Mouse (Mus musculus) midbrain, embryonic 13.5 days (tissue): ENCODE results near the gene Enthd1. TPM values are rescaled to one million over a fixed set of nuclear protein-coding genes. Genes with fewer than 3 reads are reported as not detected.
"Not testable (repeated sequence)": the region's sequence is repeated elsewhere in the genome, so short reads cannot be mapped to it uniquely, and the experiment has no call there.

Source experiments
- ATAC-seq: fragments of 200-750 bp; cut with Nextera tagmentation; 2 replicates; pipeline ENCODE4 v1.8.0; 2017; ENCODE audit warnings: mild to moderate bottlenecking, moderate TSS enrichment, moderate library complexity
- H3K27ac ChIP-seq: fragments of 300-500 bp; sonication (generic); 2 replicates; pipeline ENCODE4 v1.5.1; 2015; ENCODE audit warnings: inconsistent platforms, mild to moderate bottlenecking, moderate library complexity
- H3K27me3 ChIP-seq: fragments of 300-500 bp; sonication (generic); 2 replicates; pipeline ENCODE4 v1.6.1; 2015; ENCODE audit warnings: mild to moderate bottlenecking, inconsistent platforms
- H3K36me3 ChIP-seq: fragments of 300-500 bp; sonication (generic); 2 replicates; pipeline ENCODE4 v1.6.1; 2015; ENCODE audit warnings: mild to moderate bottlenecking, inconsistent platforms
- H3K4me1 ChIP-seq: fragments of 300-500 bp; sonication (generic); replicated peaks from 2 replicates; pipeline ENCODE4 v1.6.1; 2015; ENCODE audit warnings: inconsistent platforms
- H3K4me2 ChIP-seq: fragments of 300-500 bp; sonication (generic); replicated peaks from 2 replicates; pipeline ENCODE4 v1.6.1; 2015; ENCODE audit warnings: moderate library complexity, mild to moderate bottlenecking, inconsistent platforms
- H3K4me3 ChIP-seq: fragments of 300-500 bp; sonication (generic); replicated peaks from 2 replicates; pipeline ENCODE4 v1.5.1; 2015; ENCODE audit warnings: mild to moderate bottlenecking, inconsistent platforms
- H3K9ac ChIP-seq: fragments of 300-500 bp; sonication (generic); replicated peaks from 2 replicates; pipeline ENCODE4 v1.6.1; 2015; ENCODE audit warnings: mild to moderate bottlenecking, inconsistent platforms
- H3K9me3 ChIP-seq: fragments of 300-500 bp; sonication (generic); 2 replicates; pipeline ENCODE4 v1.6.1; 2016; ENCODE audit warnings: mild to moderate bottlenecking, inconsistent platforms
- WGBS: fragments of 180-500 bp; shearing (Covaris S2); methylation state at CpG from one replicate; pipeline ENCODE4 v1.1.7; 2015; 5-methylcytosine and 5-hydroxymethylcytosine counted together
- polyA plus RNA-seq: library from polyadenylated mRNA; unstranded; fragments of >200 nt; fragmentation: Nextera tagmentation; extraction: Ambion mirVana; gene quantifications from 2 replicates; pipeline ENCODE4 v1.2.1, GENCODE M21; 2015

The Enthd1 gene
- polyA plus RNA-seq, 1 experiment from 2014 or later, result not detected

DNA sequence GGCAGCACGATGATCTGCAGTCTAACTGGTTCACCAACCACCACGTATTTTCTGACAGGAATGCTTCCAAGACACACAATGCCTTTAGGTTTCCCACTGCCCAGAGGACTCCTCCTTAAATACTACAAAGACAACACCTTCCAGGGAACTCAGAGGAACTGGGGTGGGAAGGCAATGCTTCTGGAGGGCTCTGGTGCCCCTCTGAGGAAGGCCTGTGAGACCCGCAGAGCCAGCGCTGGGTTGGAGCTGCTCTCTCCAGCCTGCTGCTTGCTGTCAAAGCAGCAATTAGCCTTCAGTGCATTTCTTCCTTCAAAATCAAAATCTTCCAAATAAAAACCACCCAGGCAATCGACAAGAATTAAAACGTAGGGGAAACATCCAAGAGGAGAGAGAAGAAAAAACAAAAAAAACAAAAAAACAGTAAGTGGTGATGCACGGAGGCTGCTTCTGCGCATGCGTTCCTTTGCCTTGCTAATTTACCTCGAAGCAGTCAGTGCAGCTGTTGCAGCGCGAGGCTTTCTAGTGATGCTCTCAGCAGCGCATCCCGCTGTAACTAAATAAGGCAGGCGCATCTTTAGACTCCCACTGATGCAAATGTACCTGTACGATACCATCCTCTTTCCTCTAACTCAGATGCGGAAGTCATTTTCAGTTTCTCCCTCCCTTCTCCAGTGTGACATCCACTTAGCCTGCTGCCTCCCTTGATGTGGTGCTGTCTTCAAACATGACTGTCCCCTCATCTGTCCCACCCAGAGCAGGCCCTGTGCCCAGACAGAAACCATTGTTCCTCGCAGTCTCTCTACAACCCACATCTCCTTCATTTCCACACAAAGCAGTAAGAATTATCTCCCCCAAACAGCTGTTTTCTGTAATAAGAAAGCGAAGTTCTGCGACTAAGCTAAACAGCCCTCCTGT, 34.7 kb downstream of the Enthd1 start:
- peak overlapping the region; percentile 46; the same call in 1 of the 2 replicates for H3K9ac ChIP-seq
- ATAC-seq, result 0 out of 2 replicates have a peak, but pooled peaks have one; percentile 65
- no peak overlapping the region for H3K4me3 ChIP-seq
- 30% methylated on average over 20 of the region's 20 CpGs for WGBS
- peak overlapping the region; percentile 70 for H3K27ac ChIP-seq
- H3K36me3 ChIP-seq, result no peaks in the 10 kb centered on the region
- H3K9me3 ChIP-seq, result no peaks in the 10 kb centered on the region
- H3K4me2 ChIP-seq, result peak overlapping the region; percentile 27
- H3K4me1 ChIP-seq, result peaks cover 12% of the 10 kb centered on the region
- H3K27me3 ChIP-seq, result no peaks in the 10 kb centered on the region

- Histone ChIP-seq H3K9ac (no peak overlapping the region), H3K27ac (no peak overlapping the region), H3K36me3 (no peaks in the 10 kb centered on the region), H3K4me3 (no peak overlapping the region), H3K4me1 (peaks cover 15% of the 10 kb centered on the region), H3K4me2 (no peak overlapping the region), H3K9me3 (no peaks in the 10 kb centered on the region), H3K27me3 (no peaks in the 10 kb centered on the region)
- 66% methylated on average over 10 of the region's 10 CpGs for WGBS
- ATAC-seq, result no peak
Observed at GRCm38 (mm10) chr15:80521661-80522388, 43.1 kb downstream of the Enthd1 start.

DNA sequence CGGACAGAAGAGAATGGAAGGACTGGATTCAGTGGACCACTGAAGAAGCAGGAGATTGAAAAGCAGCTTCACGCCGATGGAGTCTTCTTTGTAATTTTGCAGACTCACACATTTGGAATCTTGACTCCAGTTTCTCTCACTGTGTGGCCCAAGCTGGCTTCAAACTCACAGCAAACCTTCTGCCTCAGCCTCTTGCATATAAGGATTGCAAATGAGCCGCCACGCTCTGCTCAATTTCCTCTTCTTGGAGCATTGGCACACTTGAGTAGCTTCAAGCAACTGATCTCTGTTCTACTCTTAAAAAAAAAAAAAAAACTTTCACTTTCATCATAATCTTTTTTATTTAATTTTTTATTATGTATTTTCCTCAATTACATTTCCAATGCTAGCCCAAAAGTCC, 45.0 kb downstream of the Enthd1 start:
- 94% methylated on average over 5 of the region's 5 CpGs for WGBS
- Histone ChIP-seq H3K27me3 (no peaks in the 10 kb centered on the region), H3K36me3 (no peaks in the 10 kb centered on the region), H3K4me1 (peaks cover 15% of the 10 kb centered on the region), H3K9me3 (no peaks in the 10 kb centered on the region), H3K27ac (no peak overlapping the region), H3K9ac (no peak overlapping the region), H3K4me2 (no peak overlapping the region), H3K4me3 (no peak overlapping the region)
- ATAC-seq, result no peak

DNA sequence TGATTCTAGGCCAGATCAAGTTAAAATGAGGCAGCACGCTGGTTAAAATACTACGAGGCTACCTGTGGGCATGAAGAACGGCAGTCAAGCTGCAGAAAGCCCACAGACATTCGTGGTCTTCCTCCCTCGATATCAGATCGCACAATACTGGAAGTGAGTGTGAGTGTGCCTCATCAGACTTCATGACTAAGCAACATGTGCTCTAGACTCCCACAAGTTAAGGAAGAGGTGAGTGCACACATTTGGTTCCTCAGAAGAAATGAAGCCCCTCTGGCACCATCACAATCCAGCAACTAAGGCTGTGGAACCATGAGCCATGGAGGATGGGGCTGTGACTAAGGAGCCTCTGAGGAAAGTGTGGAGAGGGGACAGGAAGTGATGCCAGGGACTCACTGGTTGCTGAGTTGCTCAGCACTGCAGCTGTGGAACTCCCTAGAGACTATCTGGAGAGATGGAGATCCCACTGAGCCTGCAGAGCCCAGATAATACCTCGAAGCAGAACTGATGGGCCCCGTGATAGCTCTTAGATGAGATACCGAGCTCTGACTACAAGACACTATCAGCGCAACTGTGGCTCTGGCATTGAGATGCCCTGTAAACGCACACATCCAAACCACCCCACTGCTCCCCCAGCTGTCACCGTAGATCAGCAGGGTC, 46.3 kb downstream of the Enthd1 start:
- Histone ChIP-seq H3K27ac (peak overlapping the region; percentile 71), H3K9ac (0 out of 2 replicates have a peak overlapping the region, but pooled peaks have one; percentile 2), H3K36me3 (no peaks in the 10 kb centered on the region), H3K4me3 (no peak overlapping the region), H3K27me3 (no peaks in the 10 kb centered on the region), H3K9me3 (no peaks in the 10 kb centered on the region), H3K4me2 (no peak overlapping the region), H3K4me1 (peaks cover 15% of the 10 kb centered on the region)
- ATAC-seq, result no peak
- WGBS, result 90% methylated on average over 12 of the region's 12 CpGs

DNA sequence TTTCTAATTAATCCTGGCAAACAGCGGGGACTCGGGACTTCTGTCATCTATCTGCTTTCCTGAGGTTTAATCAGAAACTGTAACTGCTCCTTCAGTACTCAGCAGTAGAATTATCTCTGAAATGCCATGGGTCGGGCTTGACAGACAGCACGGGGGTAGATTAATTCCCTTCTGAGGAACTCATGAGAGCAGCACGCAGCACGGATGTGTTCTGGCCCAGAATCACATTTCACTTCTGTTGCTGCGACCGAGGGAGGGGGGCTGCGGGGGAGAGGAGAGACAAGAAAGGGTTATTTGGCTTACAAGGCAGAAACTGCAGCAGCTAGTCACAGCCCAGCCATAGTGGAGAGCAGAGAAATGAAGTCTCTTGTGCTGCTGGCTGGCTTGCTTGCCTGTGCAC, 47.0 kb downstream of the Enthd1 start:
- H3K4me3 ChIP-seq, result no peak overlapping the region
- WGBS, result 39% methylated on average over 9 of the region's 9 CpGs
- no peaks in the 10 kb centered on the region for H3K27me3 ChIP-seq
- H3K27ac ChIP-seq, result peak overlapping the region; percentile 71
- no peak overlapping the region for H3K4me2 ChIP-seq
- 0 out of 2 replicates have a peak overlapping the region, but pooled peaks have one; percentile 2 for H3K9ac ChIP-seq
- H3K9me3 ChIP-seq, result no peaks in the 10 kb centered on the region
- no peaks in the 10 kb centered on the region for H3K36me3 ChIP-seq
- ATAC-seq, result peak; percentile 79
- peaks cover 15% of the 10 kb centered on the region for H3K4me1 ChIP-seq

- Histone ChIP-seq H3K27me3 (no peaks in the 10 kb centered on the region), H3K36me3 (no peaks in the 10 kb centered on the region)
- 93% methylated on average over 3 of the region's 3 CpGs for WGBS
Observed at GRCm38 (mm10) chr15:80516525-80516924, 48.4 kb downstream of the Enthd1 start.

DNA sequence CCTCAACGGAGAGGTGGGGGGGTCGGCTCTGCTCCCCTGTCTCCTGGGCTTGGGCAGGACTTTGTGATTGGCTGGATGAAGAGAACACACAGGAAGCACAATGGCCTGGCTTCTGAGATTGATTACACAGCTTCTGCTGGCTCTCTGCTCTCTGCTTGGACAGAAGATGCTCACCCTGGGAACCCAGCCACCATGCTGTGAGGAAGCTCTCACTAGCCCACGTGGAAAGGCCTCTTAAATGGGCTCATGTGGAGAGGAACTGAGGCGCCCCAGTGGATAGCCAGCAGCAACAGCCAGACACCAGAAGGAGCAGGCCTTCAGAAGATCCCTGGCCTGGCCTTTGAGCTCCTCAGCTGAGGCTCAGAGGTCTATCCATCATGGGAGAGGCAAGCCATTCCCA, 59.9 kb downstream of the Enthd1 start:
- H3K9me3 ChIP-seq, result no peaks in the 10 kb centered on the region
- no peaks in the 10 kb centered on the region for H3K27me3 ChIP-seq
- ATAC-seq, result peak; percentile 69; the same call in 1 of the 2 replicates
- no peak overlapping the region for H3K9ac ChIP-seq
- H3K4me2 ChIP-seq, result no peak overlapping the region
- no peak overlapping the region for H3K4me3 ChIP-seq
- H3K4me1 ChIP-seq, result peaks cover 12% of the 10 kb centered on the region
- no peak overlapping the region for H3K27ac ChIP-seq
- WGBS, result 4% methylated on average over 4 of the region's 4 CpGs
- H3K36me3 ChIP-seq, result no peaks in the 10 kb centered on the region

More at GRCm38 (mm10) chr15:80516525-80516924, 48.4 kb downstream of the Enthd1 start:
- no peak overlapping the region for H3K27ac ChIP-seq
- no peak overlapping the region for H3K4me2 ChIP-seq
- no peak overlapping the region for H3K9ac ChIP-seq
- H3K4me3 ChIP-seq, result no peak overlapping the region
- ATAC-seq, result no peak
- H3K9me3 ChIP-seq, result no peaks in the 10 kb centered on the region
- H3K4me1 ChIP-seq, result peaks cover 15% of the 10 kb centered on the region

DNA sequence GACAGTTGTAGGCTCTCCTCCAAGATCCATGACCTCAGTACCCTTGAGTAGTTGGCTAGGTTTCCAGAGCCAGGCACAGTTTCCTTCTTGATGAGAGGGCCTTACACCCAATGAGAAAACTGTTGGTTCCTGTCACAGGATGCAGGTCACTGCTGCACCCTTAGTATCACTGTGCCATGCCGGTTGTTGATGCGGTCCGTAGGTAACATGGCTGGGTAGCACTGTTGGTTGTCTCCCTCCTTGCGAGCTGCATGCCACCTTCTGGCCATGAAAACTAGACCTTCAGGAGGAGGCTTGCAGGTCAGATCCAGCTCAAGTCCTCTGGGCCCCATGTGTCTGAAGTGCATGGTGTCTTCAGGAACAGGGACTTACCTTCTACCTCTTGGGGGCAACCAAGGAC, 61.8 kb downstream of the Enthd1 start:
- not testable (repeated sequence) for H3K4me2 ChIP-seq, H3K9me3 ChIP-seq, H3K36me3 ChIP-seq, ATAC-seq, H3K4me3 ChIP-seq, H3K9ac ChIP-seq, H3K27ac ChIP-seq, H3K27me3 ChIP-seq
- 99% methylated on average over 4 of the region's 4 CpGs for WGBS
- H3K4me1 ChIP-seq, result peaks cover 12% of the 10 kb centered on the region

DNA sequence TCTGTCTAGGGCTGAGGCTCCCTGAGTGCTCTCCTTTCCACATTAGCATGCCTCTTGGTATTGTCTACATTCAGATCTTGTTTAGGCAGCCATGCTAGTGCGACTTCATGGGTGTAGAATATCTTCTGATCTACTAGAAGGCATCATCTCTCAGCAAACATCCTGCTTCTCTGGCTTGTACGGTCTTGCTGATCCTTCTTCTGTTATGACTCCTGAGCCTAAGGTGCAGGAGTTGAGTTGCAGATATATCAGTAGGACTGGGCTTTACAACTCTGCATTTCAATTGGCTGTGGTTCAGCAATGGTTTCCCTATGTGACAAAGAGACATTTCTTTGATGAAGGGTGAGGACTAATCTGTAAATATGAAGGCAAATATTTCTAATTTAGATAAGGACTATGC, 62.2 kb downstream of the Enthd1 start:
- Histone ChIP-seq H3K4me3 (no peak overlapping the region), H3K27ac (no peak overlapping the region), H3K9me3 (no peaks in the 10 kb centered on the region), H3K4me2 (no peak overlapping the region), H3K4me1 (peaks cover 12% of the 10 kb centered on the region), H3K9ac (no peak overlapping the region), H3K27me3 (no peaks in the 10 kb centered on the region), H3K36me3 (no peaks in the 10 kb centered on the region)
- WGBS, result 94% methylated on average over 2 of the region's 2 CpGs
- ATAC-seq, result no peak

DNA sequence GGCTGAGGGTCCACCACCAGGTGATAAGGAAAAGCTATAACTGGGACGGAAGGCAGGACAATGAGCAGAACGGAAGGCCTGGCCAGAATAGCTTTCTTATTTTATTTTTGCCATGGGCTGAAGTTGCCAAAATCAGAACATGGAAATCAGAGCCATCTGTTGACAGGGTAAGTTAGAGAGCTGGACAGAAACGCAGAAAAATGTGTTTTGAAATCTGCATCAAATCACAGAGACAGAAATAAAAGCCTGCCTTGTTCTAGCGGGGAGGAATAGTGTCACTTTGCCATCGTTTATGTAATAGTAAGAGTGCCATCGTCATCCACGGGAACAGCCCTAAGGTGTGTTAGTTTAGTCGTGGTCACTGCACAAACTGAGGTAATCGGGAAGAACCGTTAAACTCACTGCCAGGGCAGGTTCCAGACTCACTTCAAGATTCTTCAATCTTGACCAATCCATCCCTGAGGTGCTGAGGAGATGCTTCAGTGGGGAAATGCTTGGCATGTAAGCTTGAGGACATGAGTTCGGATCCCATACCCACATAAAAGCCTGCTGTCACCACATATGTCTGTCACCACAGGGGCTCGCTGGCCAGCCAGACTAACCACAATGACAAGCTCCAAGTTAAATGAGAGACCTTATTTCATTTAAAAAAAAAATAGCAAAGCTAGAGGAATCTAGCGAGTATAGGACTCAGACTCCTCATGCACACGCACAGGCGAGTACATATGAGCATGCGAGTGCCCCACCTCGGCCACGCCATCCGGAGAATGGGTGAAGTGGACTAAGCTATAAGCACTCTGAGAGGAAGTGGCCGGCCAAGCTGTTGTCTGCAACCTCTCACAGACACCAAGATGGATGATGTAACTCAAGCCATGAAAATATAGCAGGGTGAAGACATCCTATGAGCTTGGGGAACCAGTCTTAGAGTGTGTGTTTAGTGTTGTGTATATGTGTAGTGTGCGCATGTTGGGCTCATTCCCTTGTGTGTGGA, 63.6 kb downstream of the Enthd1 start:
- H3K4me2 ChIP-seq, result no peak overlapping the region
- H3K27ac ChIP-seq, result no peak overlapping the region
- no peaks in the 10 kb centered on the region for H3K27me3 ChIP-seq
- no peak for ATAC-seq
- WGBS, result 92% methylated on average over 21 of the region's 21 CpGs
- H3K4me1 ChIP-seq, result peaks cover 12% of the 10 kb centered on the region
- no peak overlapping the region for H3K4me3 ChIP-seq
- H3K9me3 ChIP-seq, result no peaks in the 10 kb centered on the region
- H3K36me3 ChIP-seq, result no peaks in the 10 kb centered on the region
- H3K9ac ChIP-seq, result no peak overlapping the region

DNA sequence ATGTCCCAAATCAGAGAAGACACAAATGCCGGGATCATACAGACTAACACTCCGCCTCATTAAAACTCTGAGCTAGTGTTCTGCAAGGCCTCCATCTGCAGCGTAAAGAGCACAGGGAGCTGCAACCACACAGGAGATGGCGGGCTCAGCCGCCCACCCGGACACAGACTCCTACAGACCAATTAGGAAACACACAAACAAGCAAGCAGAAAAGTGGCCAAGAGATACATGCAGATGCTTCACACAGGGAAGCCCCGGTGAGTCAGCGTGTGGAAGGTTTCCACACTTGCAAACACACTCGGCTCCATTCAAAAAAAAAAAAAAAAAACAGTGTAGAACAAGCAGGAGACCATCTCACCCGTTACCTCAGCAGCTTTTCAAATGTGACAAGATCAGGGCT, 64.5 kb downstream of the Enthd1 start:
- Histone ChIP-seq H3K9me3 (no peaks in the 10 kb centered on the region), H3K4me1 (peaks cover 8% of the 10 kb centered on the region), H3K27ac (no peak overlapping the region), H3K4me2 (no peak overlapping the region), H3K36me3 (no peaks in the 10 kb centered on the region), H3K27me3 (no peaks in the 10 kb centered on the region), H3K4me3 (no peak overlapping the region), H3K9ac (no peak overlapping the region)
- ATAC-seq, result no peak
- WGBS, result 78% methylated on average over 10 of the region's 10 CpGs
